Mouse (Mus musculus) heart, embryonic 10.5 days (tissue): Measurements from ENCODE around the gene Cfap54. TPM values are rescaled to one million over a fixed set of nuclear protein-coding genes. Genes with fewer than 3 reads are reported as not detected.
A peak's percentile ranks its signal among the peaks of the same experiment; 100 is the strongest.

Experiments
- DNase-seq: peaks from one replicate; pipeline ENCODE4 v3.0.0-alpha.2; 2017; ENCODE audit warnings: low spot score
- H3K27ac ChIP-seq: fragments of 300-500 bp; sonication (generic); 2 replicates; pipeline ENCODE4 v1.5.1; 2016; ENCODE audit warnings: mild to moderate bottlenecking
- H3K27me3 ChIP-seq: fragments of 300-500 bp; sonication (generic); 2 replicates; pipeline ENCODE4 v1.6.1; 2016; ENCODE audit warnings: mild to moderate bottlenecking; ENCODE audit not compliant: poor library complexity, insufficient read depth, severe bottlenecking
- H3K36me3 ChIP-seq: fragments of 300-500 bp; sonication (generic); 2 replicates; pipeline ENCODE4 v1.6.1; 2016; ENCODE audit warnings: mild to moderate bottlenecking, moderate library complexity
- H3K4me1 ChIP-seq: fragments of 300-500 bp; sonication (generic); 2 replicates; pipeline ENCODE4 v1.6.1; 2016; ENCODE audit warnings: mild to moderate bottlenecking
- H3K4me3 ChIP-seq: fragments of 300-500 bp; sonication (generic); 2 replicates; pipeline ENCODE4 v1.5.1; 2016; ENCODE audit warnings: mild to moderate bottlenecking, moderate library complexity
- H3K9me3 ChIP-seq: fragments of 300-500 bp; sonication (generic); 2 replicates; pipeline ENCODE4 v1.6.1; 2016; ENCODE audit warnings: mild to moderate bottlenecking, moderate library complexity
- WGBS: fragments of 180-500 bp; shearing (Covaris S2); methylation state at CpG from one replicate; pipeline ENCODE4 v1.1.7; 2016; 5-methylcytosine and 5-hydroxymethylcytosine counted together
- polyA plus RNA-seq: library from polyadenylated mRNA; unstranded; fragments of >200 nt; fragmentation: Nextera tagmentation; extraction: Ambion mirVana; gene quantifications from 2 replicates; pipeline ENCODE4 v1.2.1, GENCODE M21; 2016

Gene Cfap54
- polyA plus RNA-seq, 1 experiment from 2014 or later: 0.11 TPM

DNA sequence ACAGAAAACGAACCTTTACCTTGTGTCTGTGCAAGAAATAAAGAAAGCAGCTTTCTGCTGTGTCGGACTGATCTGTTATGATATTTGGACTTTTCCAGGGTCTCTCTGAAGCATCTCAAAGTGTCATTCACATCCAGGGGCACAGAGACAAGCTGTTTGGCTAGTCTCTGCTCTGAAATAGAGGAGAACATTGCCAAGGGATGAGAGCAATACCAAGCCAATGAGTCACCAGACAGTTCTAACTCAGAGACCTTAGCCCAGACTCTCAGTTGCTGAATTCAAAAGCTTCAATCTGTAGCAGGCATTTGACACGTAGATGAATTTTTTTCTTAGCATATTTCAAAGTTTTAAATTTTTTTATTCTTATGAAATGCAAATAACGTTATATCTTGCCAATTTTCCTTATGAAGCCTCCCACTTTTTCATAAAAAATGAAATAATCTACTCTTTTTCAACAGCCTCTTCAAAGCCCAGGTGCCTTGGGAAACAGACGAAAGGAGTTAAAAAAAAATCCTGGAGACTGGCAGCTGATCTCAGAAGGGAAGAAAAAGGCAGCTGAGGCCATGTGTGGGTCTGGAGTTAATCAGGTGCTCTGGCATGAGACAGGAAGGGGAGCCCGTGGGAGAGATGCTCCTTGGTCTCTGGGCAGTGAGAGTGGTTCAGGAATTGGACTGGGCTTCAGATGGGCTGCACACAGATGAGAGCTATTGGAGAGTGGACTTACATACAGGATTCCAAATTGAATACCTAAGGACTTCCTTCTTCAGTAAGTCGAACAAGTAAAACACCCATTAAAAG is 138.4 kb downstream of the Cfap54 start:
- H3K4me1 ChIP-seq: no peaks in the 10 kb centered on the region
- no peaks in the 10 kb centered on the region for H3K27me3 ChIP-seq
- H3K36me3 ChIP-seq: no peaks in the 10 kb centered on the region
- H3K9me3 ChIP-seq: no peaks in the 10 kb centered on the region
- WGBS: 68% methylated on average over 7 of the region's 7 CpGs
- H3K4me3 ChIP-seq: no peak overlapping the region
- no peak overlapping the region for H3K27ac ChIP-seq
- DNase-seq: peak; percentile 66

DNA sequence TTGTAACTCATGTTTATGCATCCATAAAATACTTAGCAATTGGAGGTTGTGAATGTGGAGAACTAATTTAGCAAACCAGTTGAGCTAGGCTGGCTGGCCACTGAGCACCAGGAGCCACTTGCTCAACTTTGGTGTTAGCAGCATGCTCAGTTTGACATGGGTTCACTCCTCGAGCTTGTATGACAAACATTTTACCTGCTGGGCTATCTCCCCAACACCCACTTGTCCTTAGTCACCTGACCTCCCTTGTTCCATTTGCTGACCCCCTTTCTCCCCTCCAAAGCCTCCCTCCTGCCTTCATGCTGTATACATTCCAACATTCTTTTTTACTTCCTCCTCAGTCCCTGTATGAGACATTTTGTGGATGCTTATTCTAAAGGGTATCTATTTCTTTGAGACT is 139.8 kb downstream of the Cfap54 start:
- Histone ChIP-seq H3K4me1 (no peaks in the 10 kb centered on the region), H3K36me3 (no peaks in the 10 kb centered on the region), H3K4me3 (no peak overlapping the region), H3K27ac (no peak overlapping the region), H3K27me3 (no peaks in the 10 kb centered on the region), H3K9me3 (no peaks in the 10 kb centered on the region)
- 48% methylated on average over 1 of the region's 1 CpGs for WGBS
- peak; percentile 52 for DNase-seq

DNA sequence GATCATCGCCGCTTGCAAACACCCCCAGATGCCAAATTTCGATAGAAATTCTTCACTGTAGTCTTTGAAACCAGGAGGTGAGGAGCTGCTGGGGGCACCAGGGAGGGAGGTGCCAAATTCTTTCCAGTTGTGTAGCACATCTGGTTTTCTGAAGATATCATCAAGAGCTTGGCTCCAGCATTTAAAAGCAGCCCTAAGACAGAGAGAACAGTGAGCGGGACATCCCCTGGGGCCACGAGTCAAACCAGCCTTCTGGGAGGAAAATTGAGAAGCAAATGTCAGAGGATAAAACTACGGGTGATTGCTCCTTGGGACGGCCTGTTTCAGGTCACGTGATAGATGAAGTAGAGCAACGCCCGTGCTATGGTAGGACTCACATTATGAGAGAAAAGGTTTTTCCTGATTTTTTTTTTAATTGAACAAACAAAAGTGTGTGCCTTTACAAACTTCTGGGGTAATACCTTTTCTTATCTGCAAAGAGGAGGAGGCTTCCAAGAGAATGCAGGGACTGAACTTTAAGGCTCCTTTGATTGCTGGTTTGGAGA is 143.6 kb downstream of the Cfap54 start:
- Histone ChIP-seq H3K9me3 (no peaks in the 10 kb centered on the region), H3K36me3 (no peaks in the 10 kb centered on the region), H3K27me3 (no peaks in the 10 kb centered on the region), H3K27ac (no peak overlapping the region), H3K4me3 (no peak overlapping the region), H3K4me1 (peaks cover 7% of the 10 kb centered on the region; the same call in 1 of the 2 replicates)
- no peak for DNase-seq
- 66% methylated on average over 10 of the region's 10 CpGs for WGBS

DNA sequence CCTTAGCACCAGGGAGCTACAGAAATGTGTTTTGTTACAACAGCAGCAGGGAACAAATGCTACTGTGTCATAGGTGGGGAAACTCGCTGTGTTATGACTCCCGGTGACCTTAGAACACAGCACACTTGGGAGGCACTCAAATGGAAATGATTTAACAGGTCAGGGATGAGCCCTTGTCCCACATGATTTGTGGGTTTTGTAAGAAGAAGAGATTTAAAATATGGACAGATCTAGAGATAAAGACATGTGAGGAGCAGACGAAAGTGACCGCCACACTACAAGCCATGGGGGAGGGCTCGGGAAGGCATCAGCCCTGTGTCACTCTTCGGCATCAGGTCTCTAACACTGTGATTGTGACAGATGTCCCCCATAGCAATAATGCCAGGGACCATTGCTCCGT is 144.3 kb downstream of the Cfap54 start:
- DNase-seq: no peak
- no peaks in the 10 kb centered on the region for H3K36me3 ChIP-seq
- no peak overlapping the region for H3K27ac ChIP-seq
- H3K4me1 ChIP-seq: peaks cover 7% of the 10 kb centered on the region; the same call in 1 of the 2 replicates
- no peak overlapping the region for H3K4me3 ChIP-seq
- no peaks in the 10 kb centered on the region for H3K27me3 ChIP-seq
- no peaks in the 10 kb centered on the region for H3K9me3 ChIP-seq
- 86% methylated on average over 7 of the region's 7 CpGs for WGBS

DNA sequence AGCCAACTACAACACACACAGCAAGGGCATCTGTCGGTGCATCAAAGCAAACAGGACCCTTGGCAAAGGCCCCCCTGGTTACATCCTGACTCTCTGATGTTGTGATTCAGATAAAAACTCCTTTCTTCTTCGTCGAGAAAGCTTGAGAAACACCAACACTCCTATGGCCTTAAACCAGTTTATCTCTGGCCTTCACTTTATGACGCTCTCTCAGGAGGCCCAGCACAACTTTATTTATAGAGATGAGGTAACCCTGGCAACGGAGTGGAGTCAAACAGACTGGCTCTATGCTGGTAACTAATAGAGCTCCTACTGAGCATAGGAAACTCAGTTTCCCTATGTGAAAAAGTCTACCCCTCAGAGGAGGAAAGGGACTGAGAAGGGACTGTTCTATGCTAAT is 146.9 kb downstream of the Cfap54 start:
- no peak for DNase-seq
- WGBS: 13% methylated on average over 5 of the region's 5 CpGs
- Histone ChIP-seq H3K4me1 (peaks cover 7% of the 10 kb centered on the region; the same call in 1 of the 2 replicates), H3K27me3 (no peaks in the 10 kb centered on the region), H3K27ac (no peak overlapping the region), H3K4me3 (no peak overlapping the region), H3K36me3 (no peaks in the 10 kb centered on the region), H3K9me3 (no peaks in the 10 kb centered on the region)

DNA sequence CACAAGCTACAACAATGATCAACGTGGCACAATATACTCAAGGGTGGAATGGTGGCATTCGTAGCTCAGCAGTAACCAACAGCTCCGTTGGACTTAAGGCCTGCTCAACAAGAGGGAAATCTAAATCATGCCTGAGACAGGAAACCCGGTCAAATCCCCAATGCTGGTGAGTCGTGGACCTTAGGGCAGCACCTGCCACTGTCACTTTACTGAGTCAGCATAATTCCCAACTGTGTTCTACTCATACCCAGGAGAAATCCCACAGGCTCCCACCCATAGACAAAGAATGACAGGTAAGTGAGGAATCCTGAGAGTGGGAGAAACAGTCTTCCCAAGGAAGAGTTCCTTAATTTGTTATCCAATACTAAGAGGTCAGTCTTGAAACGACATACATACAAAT is 147.8 kb downstream of the Cfap54 start:
- no peaks in the 10 kb centered on the region for H3K9me3 ChIP-seq
- no peaks in the 10 kb centered on the region for H3K27me3 ChIP-seq
- no peak overlapping the region for H3K4me3 ChIP-seq
- no peak overlapping the region for H3K27ac ChIP-seq
- H3K36me3 ChIP-seq: no peaks in the 10 kb centered on the region
- 83% methylated on average over 6 of the region's 6 CpGs for WGBS
- H3K4me1 ChIP-seq: peaks cover 7% of the 10 kb centered on the region; the same call in 1 of the 2 replicates
- no peak for DNase-seq

DNA sequence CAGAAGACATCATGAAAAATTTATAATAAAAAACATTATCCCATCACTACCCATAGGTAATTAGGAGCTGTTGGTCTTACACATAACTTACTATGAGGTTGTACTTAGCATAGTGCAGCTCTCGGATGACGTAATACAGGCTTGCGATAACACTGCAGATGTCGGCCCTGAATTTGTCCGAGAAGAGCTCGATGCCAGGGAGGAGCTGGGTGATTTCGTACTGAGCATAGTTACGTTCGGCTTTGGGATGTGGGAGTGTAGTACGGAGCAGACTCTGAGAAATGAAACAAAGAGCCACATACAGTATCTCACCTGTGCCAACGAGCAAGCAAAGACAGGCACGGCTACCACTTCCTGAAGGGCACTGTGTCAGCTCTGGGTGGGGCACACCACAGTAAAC is 149.0 kb downstream of the Cfap54 start:
- H3K4me3 ChIP-seq: no peak overlapping the region
- WGBS: 84% methylated on average over 12 of the region's 12 CpGs

DNA sequence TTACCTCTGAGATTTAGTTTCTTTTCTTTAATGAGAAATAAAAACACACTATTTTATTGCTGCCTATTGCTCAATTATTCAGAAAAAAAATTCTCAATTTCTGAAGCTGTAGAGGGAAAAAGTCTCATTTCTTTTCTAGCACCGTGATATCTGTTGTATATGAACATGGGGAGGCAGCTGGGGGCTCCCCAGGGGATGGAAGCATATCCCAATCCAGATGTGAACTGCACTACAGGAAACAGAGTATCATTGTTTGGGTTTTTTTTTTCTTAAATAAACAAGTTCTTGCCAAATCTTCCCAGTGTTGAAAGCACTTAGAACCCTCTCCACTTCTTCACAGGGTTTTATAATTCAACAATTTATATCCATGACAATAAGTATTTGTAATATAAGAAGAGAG is 151.4 kb downstream of the Cfap54 start:
- WGBS: 70% methylated on average over 1 of the region's 1 CpGs
- H3K27me3 ChIP-seq: no peaks in the 10 kb centered on the region
- H3K4me3 ChIP-seq: no peak overlapping the region
- no peak overlapping the region for H3K27ac ChIP-seq
- H3K4me1 ChIP-seq: peaks cover 7% of the 10 kb centered on the region; the same call in 1 of the 2 replicates
- no peaks in the 10 kb centered on the region for H3K9me3 ChIP-seq
- no peak for DNase-seq
- H3K36me3 ChIP-seq: no peaks in the 10 kb centered on the region

More for the DNA sequence above, 149.0 kb downstream of the Cfap54 start:
- no peaks in the 10 kb centered on the region for H3K27me3 ChIP-seq
- H3K4me1 ChIP-seq: peaks cover 7% of the 10 kb centered on the region; the same call in 1 of the 2 replicates
- no peaks in the 10 kb centered on the region for H3K9me3 ChIP-seq
- no peak for DNase-seq
- no peaks in the 10 kb centered on the region for H3K36me3 ChIP-seq
- no peak overlapping the region for H3K27ac ChIP-seq

DNA sequence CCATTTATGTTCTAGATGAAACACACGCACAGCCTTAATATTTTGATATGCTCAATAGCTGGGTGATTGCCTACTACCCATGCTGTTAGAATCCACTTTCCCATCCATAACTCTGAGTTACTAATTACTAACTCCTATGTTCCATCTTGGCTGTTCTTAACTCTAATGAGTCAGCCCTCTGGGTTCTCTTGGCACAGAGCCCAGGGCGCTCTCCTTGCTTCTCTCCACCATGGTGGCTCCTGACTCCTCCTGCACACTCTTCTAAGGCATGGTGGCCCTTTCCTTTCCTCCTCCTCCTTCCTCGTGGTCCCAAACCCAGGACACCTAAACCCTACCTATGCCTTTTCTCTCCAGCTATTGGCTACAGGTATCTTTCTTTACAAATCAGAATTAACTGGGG is 153.2 kb downstream of the Cfap54 start:
- 81% methylated on average over 3 of the region's 3 CpGs for WGBS
- no peaks in the 10 kb centered on the region for H3K27me3 ChIP-seq
- no peak overlapping the region for H3K27ac ChIP-seq
- H3K4me3 ChIP-seq: no peak overlapping the region
- H3K36me3 ChIP-seq: no peaks in the 10 kb centered on the region
- H3K9me3 ChIP-seq: no peaks in the 10 kb centered on the region
- no peaks in the 10 kb centered on the region for H3K4me1 ChIP-seq
- DNase-seq: no peak

DNA sequence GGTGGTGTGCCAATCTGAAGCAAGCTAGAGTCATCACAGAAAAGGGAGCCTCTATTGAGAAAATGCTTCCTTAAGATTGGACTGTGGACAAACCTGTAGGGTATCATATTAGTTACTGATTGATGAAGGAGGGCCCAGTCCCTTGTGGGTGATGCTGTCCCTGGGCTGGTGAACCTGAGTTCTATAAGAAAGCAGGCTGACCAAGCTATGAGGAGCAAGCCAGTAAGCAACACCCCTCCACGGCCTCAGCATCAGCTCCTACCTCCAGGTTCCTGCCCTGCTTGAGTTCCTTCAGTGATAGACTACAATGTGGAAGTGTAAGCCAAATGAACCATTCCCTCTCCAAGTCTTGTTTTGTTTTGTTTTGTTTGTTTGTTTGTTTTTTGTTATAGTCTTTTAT is 162.9 kb downstream of the Cfap54 start:
- no peaks in the 10 kb centered on the region for H3K36me3 ChIP-seq
- 72% methylated on average over 1 of the region's 1 CpGs for WGBS
- no peaks in the 10 kb centered on the region for H3K4me1 ChIP-seq

DNA sequence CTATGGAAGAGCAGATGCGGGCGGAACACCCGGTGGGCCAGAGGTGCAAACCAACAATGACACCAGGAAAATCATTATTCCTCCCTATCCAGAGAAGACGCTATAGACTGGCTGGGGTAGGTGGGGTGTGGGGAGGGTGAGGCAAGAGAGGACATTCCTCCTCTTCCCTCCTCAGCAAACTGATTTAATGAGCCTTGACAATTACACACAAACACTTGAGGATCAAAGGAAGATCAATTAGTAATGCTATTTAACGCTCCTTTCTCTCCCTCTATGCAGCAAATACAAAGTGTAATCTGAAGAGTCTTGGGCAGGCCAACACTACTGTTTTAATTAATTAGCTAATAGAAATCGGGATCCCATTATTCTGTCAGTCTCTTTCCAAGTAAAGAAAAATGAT is 174.2 kb downstream of the Cfap54 start:
- H3K36me3 ChIP-seq: no peaks in the 10 kb centered on the region
- no peak overlapping the region for H3K4me3 ChIP-seq
- no peaks in the 10 kb centered on the region for H3K9me3 ChIP-seq
- H3K27ac ChIP-seq: no peak overlapping the region
- no peak for DNase-seq
- no peaks in the 10 kb centered on the region for H3K4me1 ChIP-seq
- 68% methylated on average over 6 of the region's 6 CpGs for WGBS
- H3K27me3 ChIP-seq: no peaks in the 10 kb centered on the region

More for the DNA sequence above, 162.9 kb downstream of the Cfap54 start:
- Histone ChIP-seq H3K9me3 (no peaks in the 10 kb centered on the region), H3K4me3 (no peak overlapping the region), H3K27me3 (no peaks in the 10 kb centered on the region), H3K27ac (no peak overlapping the region)
- DNase-seq: no peak

DNA sequence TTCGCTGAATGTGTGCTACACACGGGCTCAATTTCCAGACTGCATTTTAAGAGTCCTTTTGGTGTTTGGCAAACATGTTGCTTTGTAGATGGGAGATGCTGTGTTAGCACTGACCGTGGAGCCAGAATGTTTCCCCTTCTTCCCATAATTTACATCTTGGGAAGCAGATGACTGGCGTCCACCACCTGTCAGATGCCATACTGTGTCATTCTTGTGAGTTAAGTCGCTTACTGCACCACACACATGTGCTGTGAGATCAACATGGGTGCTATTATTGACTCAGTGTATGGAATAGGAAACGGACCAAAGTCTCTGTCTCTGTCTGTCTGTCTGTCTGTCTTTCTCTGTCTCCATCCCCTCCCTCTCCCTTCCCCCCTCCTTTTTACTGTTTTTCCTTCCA is 193.0 kb downstream of the Cfap54 start:
- no peak for DNase-seq
- H3K9me3 ChIP-seq: no peaks in the 10 kb centered on the region
- no peaks in the 10 kb centered on the region for H3K36me3 ChIP-seq
- H3K27ac ChIP-seq: no peak overlapping the region
- H3K4me3 ChIP-seq: no peak overlapping the region
- 80% methylated on average over 6 of the region's 6 CpGs for WGBS
- H3K27me3 ChIP-seq: no peaks in the 10 kb centered on the region
- H3K4me1 ChIP-seq: no peaks in the 10 kb centered on the region

DNA sequence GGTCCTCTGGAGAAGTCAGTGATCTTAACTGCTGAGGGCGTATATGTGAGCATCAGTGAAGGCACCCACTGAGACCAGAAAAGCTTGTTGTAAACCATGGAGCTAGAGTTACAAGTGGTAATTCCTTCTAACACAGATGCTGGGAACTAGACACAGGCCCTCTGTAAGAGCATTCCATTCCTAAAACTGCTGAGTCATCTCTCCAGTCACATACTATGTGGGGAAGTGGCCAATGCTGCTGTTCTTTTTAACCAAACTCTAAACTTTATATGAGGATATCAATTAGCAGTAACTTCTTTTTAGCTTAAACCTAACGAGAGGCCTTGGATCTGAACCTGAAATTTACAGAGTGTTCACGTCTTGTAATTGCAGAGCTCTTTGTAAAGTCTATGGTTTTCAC is 203.4 kb downstream of the Cfap54 start:
- Histone ChIP-seq H3K27me3 (no peaks in the 10 kb centered on the region), H3K4me1 (no peaks in the 10 kb centered on the region), H3K27ac (no peak overlapping the region), H3K36me3 (no peaks in the 10 kb centered on the region), H3K9me3 (no peaks in the 10 kb centered on the region), H3K4me3 (no peak overlapping the region)
- DNase-seq: no peak
- WGBS: 85% methylated on average over 3 of the region's 3 CpGs
